Mouse (Mus musculus) stomach, embryonic 16.5 days (tissue): ENCODE data around the gene Hoxa4. TPM values are rescaled to one million over a fixed set of nuclear protein-coding genes. Genes with fewer than 3 reads are reported as not detected.

Experiments used
- ATAC-seq: fragments of 200-750 bp; cut with Nextera tagmentation; 2 replicates; pipeline ENCODE4 v1.8.0; 2017; ENCODE audit warnings: moderate number of reproducible peaks, moderate TSS enrichment; ENCODE audit not compliant: insufficient read depth, low FRiP score
- H3K27ac ChIP-seq: fragments of 300-500 bp; sonication (generic); 2 replicates; pipeline ENCODE4 v1.5.1; 2014; ENCODE audit warnings: low read length
- H3K27me3 ChIP-seq: fragments of 300-500 bp; sonication (generic); 2 replicates; pipeline ENCODE4 v1.6.1; 2014; ENCODE audit warnings: low read length, control low read depth, mixed read lengths; ENCODE audit not compliant: control insufficient read depth, insufficient read depth
- H3K36me3 ChIP-seq: fragments of 300-500 bp; sonication (generic); 2 replicates; pipeline ENCODE4 v1.6.1; 2014; ENCODE audit warnings: low read length; ENCODE audit not compliant: control insufficient read depth, insufficient read depth
- H3K4me1 ChIP-seq: fragments of 300-500 bp; sonication (generic); 2 replicates; pipeline ENCODE4 v1.6.1; 2014; ENCODE audit warnings: low read length, control low read depth, mixed read lengths; ENCODE audit not compliant: control insufficient read depth, insufficient read depth
- H3K4me2 ChIP-seq: fragments of 300-500 bp; sonication (generic); 2 replicates; pipeline ENCODE4 v1.6.1; 2014; ENCODE audit warnings: low read depth, low read length, mixed read lengths
- H3K4me3 ChIP-seq: fragments of 300-500 bp; sonication (generic); replicated peaks from 2 replicates; pipeline ENCODE4 v1.5.1; 2014; ENCODE audit warnings: mild to moderate bottlenecking, low read length
- H3K9ac ChIP-seq: fragments of 300-500 bp; sonication (generic); 2 replicates; pipeline ENCODE4 v1.6.1; 2014; ENCODE audit warnings: low read length
- H3K9me3 ChIP-seq: fragments of 300-500 bp; sonication (generic); replicated peaks from 2 replicates; pipeline ENCODE4 v1.6.1; 2016; ENCODE audit warnings: low read length, control low read depth; ENCODE audit not compliant: control insufficient read depth
- WGBS: fragments of 180-500 bp; shearing (Covaris S2); extraction: QIAGEN DNeasy Blood & Tissue Kit; methylation state at CpG from one replicate; pipeline ENCODE4 v1.1.7; 2014; 5-methylcytosine and 5-hydroxymethylcytosine counted together
- polyA plus RNA-seq: library from polyadenylated mRNA; unstranded; fragments of >200 nt; fragmentation: Nextera tagmentation; extraction: Ambion mirVana; gene quantifications from 2 replicates; pipeline ENCODE4 v1.2.1, GENCODE M21; 2015

The Hoxa4 gene
- polyA plus RNA-seq, 1 experiment from 2014 or later, result 2.8 TPM

GRCm38 (mm10) chr6:52229558-52230416 lies 38.2 kb upstream of the Hoxa4 start:
- Histone ChIP-seq H3K9me3 (no peaks in the 10 kb centered on the region), H3K4me1 (peaks cover 4% of the 10 kb centered on the region; the same call in 1 of the 2 replicates), H3K27me3 (peaks cover 87% of the 10 kb centered on the region), H3K4me3 (no peak overlapping the region), H3K27ac (no peak overlapping the region), H3K4me2 (no peak overlapping the region), H3K9ac (no peak overlapping the region), H3K36me3 (no peaks in the 10 kb centered on the region)
- ATAC-seq, result no peak
- WGBS, result 5% methylated on average over 44 of the region's 44 CpGs

- H3K4me1 ChIP-seq, result 0 out of 2 replicates have a peak, but pooled peaks cover under 1% of the 10 kb centered on the region
- no peak for ATAC-seq
- 3% methylated on average over 38 of the region's 38 CpGs for WGBS
- no peak overlapping the region for H3K4me2 ChIP-seq
- H3K9ac ChIP-seq, result no peak overlapping the region
- H3K27me3 ChIP-seq, result peaks cover 87% of the 10 kb centered on the region
- no peak overlapping the region for H3K27ac ChIP-seq
- H3K4me3 ChIP-seq, result no peak overlapping the region
- H3K9me3 ChIP-seq, result no peaks in the 10 kb centered on the region
- no peaks in the 10 kb centered on the region for H3K36me3 ChIP-seq
Measured at GRCm38 (mm10) chr6:52228475-52229465, 37.2 kb upstream of the Hoxa4 start.

GRCm38 (mm10) chr6:52227470-52228222 lies 36.1 kb upstream of the Hoxa4 start:
- no peak for ATAC-seq
- Histone ChIP-seq H3K9me3 (no peaks in the 10 kb centered on the region), H3K4me3 (no peak overlapping the region), H3K4me2 (no peak overlapping the region), H3K27me3 (peaks cover 88% of the 10 kb centered on the region), H3K9ac (no peak overlapping the region), H3K27ac (no peak overlapping the region), H3K36me3 (no peaks in the 10 kb centered on the region), H3K4me1 (no peaks in the 10 kb centered on the region)
- WGBS, result 10% methylated on average over 11 of the region's 11 CpGs

- Histone ChIP-seq H3K4me3 (no peak overlapping the region), H3K9ac (no peak overlapping the region), H3K27ac (no peak overlapping the region), H3K4me2 (no peak overlapping the region), H3K27me3 (peaks cover 88% of the 10 kb centered on the region), H3K9me3 (no peaks in the 10 kb centered on the region), H3K36me3 (no peaks in the 10 kb centered on the region), H3K4me1 (peaks cover 4% of the 10 kb centered on the region; the same call in 1 of the 2 replicates)
- ATAC-seq, result no peak
- 6% methylated on average over 26 of the region's 26 CpGs for WGBS
Measured at GRCm38 (mm10) chr6:52226569-52227257, 35.2 kb upstream of the Hoxa4 start.

DNA sequence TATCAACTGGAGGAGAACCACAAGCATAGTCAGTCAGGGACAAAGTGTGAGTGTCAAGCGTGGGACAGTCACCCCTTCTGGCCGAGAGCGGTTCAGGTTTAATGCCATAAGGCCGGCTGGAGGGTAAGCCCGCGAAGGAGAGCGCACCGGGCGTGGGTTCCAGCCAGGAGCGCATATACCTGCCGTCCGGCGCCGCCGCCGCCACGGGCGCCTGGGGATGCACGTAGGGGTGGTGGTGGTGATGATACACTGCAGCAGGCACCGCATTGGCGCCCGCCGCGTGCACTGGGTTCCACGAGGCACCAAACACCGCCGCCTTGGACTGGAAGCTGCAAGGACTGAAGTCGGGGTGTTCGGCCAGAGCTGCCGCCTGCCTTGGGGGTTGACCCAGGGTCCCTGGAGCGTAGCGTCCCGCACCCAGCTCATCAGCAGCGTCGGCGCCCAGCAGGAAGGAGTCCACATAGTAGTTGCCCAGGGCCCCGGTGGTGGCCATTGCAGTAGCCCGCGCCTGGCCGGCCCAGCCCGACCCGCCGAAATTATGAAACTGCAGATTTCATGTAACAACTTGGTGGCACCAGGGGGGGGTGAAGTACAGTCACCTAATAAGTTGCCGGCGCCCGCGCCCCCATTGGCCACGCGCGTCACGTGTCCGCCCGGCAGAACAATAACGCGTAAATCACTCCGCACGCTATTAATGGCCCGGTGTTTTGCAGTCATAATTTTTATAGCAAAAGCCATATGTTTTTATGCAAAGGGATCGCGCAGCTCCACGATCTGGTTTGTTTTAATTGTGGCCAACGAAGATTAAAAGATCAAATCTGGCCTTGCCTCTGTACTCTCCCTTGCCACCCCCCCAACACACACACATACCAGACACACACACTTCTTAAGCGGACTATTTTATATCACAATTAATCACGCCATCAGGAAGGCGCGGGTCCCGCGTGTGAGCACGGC lies 34.3 kb upstream of the Hoxa4 start:
- H3K27me3 ChIP-seq, result peaks cover 91% of the 10 kb centered on the region
- H3K36me3 ChIP-seq, result no peaks in the 10 kb centered on the region
- H3K4me2 ChIP-seq, result peak overlapping the region; percentile 39
- peaks cover 4% of the 10 kb centered on the region; the same call in 1 of the 2 replicates for H3K4me1 ChIP-seq
- H3K4me3 ChIP-seq, result peak overlapping the region; percentile 25
- H3K27ac ChIP-seq, result no peak overlapping the region
- no peak for ATAC-seq
- 3% methylated on average over 69 of the region's 69 CpGs for WGBS
- no peak overlapping the region for H3K9ac ChIP-seq
- H3K9me3 ChIP-seq, result no peaks in the 10 kb centered on the region

- WGBS, result 3% methylated on average over 36 of the region's 36 CpGs
- H3K27me3 ChIP-seq, result peaks cover 90% of the 10 kb centered on the region
- H3K4me3 ChIP-seq, result peak overlapping the region; percentile 25
- H3K27ac ChIP-seq, result no peak overlapping the region
- H3K4me2 ChIP-seq, result peak overlapping the region; percentile 39; the same call in 1 of the 2 replicates
- H3K4me1 ChIP-seq, result peaks cover 4% of the 10 kb centered on the region; the same call in 1 of the 2 replicates
- H3K9me3 ChIP-seq, result no peaks in the 10 kb centered on the region
- no peak overlapping the region for H3K9ac ChIP-seq
- H3K36me3 ChIP-seq, result no peaks in the 10 kb centered on the region
- ATAC-seq, result no peak
Measured at GRCm38 (mm10) chr6:52224895-52225611, 33.5 kb upstream of the Hoxa4 start.
